Mouse (Mus musculus) ES-Bruce4 (cell line): ENCODE data around the gene Sdr42e1. TPM values are rescaled to one million over a fixed set of nuclear protein-coding genes. Genes with fewer than 3 reads are reported as not detected.

Experiments used
- H3K27ac ChIP-seq: 2 replicates; pipeline ENCODE4 v1.5.1; 2012; ENCODE audit warnings: low read length, inconsistent platforms; ENCODE audit not compliant: insufficient read depth
- H3K27me3 ChIP-seq: 2 replicates; pipeline ENCODE4 v1.6.1; 2012; ENCODE audit warnings: mild to moderate bottlenecking, low read length, inconsistent platforms; ENCODE audit not compliant: control insufficient read depth, poor library complexity, insufficient read depth, severe bottlenecking
- H3K36me3 ChIP-seq: 2 replicates; pipeline ENCODE4 v1.6.1; 2012; ENCODE audit warnings: inconsistent platforms, mild to moderate bottlenecking, low read length, moderate library complexity; ENCODE audit not compliant: control insufficient read depth, poor library complexity, insufficient read depth, severe bottlenecking
- H3K4me1 ChIP-seq: one replicate; pipeline ENCODE4 v1.8.1; 2011; ENCODE audit warnings: low read length; ENCODE audit not compliant: control insufficient read depth, insufficient read depth
- H3K4me3 ChIP-seq: 2 replicates; pipeline ENCODE4 v1.5.1; 2011; ENCODE audit warnings: low read depth, mild to moderate bottlenecking, low read length
- H3K9ac ChIP-seq: 2 replicates; pipeline ENCODE4 v1.6.1; 2012; ENCODE audit warnings: low read depth, mild to moderate bottlenecking, inconsistent platforms; ENCODE audit not compliant: poor library complexity, severe bottlenecking
- H3K9me3 ChIP-seq: replicated peaks from 2 replicates; pipeline ENCODE4 v1.6.1; 2012; ENCODE audit warnings: mild to moderate bottlenecking, low read length, inconsistent platforms; ENCODE audit not compliant: control insufficient read depth, poor library complexity, insufficient read depth, severe bottlenecking
- CTCF ChIP-seq: IDR thresholded peaks from one replicate; pipeline ENCODE4 v1.8.1; 2011; ENCODE audit warnings: low read depth, low read length
- EP300 ChIP-seq: IDR thresholded peaks from 2 replicates; pipeline ENCODE4 v1.6.1; 2011; ENCODE audit warnings: low read depth, low read length; ENCODE audit not compliant: insufficient read depth
- POLR2A ChIP-seq: IDR thresholded peaks from one replicate; pipeline ENCODE4 v1.8.1; 2011; ENCODE audit warnings: low read length; ENCODE audit not compliant: insufficient read depth
- polyA plus RNA-seq: library from polyadenylated mRNA; stranded (reverse); fragments of >200 nt; gene quantifications from 2 replicates; pipeline ENCODE4 v1.2.4, GENCODE M21; 2011; ENCODE audit warnings: low read depth; ENCODE audit not compliant: missing spikeins, insufficient read depth, insufficient read length

The Sdr42e1 gene
- 0.22 and 0.30 TPM in 2 replicates for polyA plus RNA-seq

- H3K4me1 ChIP-seq = no peaks in the 10 kb centered on the region
- TF ChIP-seq POLR2A (no peak), EP300 (no peak), CTCF (no peak)
- no peaks in the 10 kb centered on the region for H3K36me3 ChIP-seq
- H3K9me3 ChIP-seq = 0 out of 2 replicates have a peak, but pooled peaks cover 5% of the 10 kb centered on the region
- no peak within 1 kb of the TSS for H3K9ac ChIP-seq
- H3K27ac ChIP-seq = no peak within 1 kb of the TSS
- H3K4me3 ChIP-seq = peak within 1 kb of the TSS; percentile 37
- H3K27me3 ChIP-seq = no peaks in the 10 kb centered on the region
Observed at GRCm38 (mm10) chr8:117673430-117673830, at the start of gene Sdr42e1. Gene Sdr42e1, minus strand, starts transcription at chr8:117673689.

GRCm38 (mm10) chr8:117718152-117718860 is 44.8 kb upstream of the Sdr42e1 start:
- H3K27ac ChIP-seq = no peak overlapping the region
- no peak overlapping the region for H3K9ac ChIP-seq
- H3K9me3 ChIP-seq = 0 out of 2 replicates have a peak, but pooled peaks cover 6% of the 10 kb centered on the region
- no peaks in the 10 kb centered on the region for H3K36me3 ChIP-seq
- H3K4me3 ChIP-seq = no peak overlapping the region
- TF ChIP-seq EP300 (no peak), CTCF (no peak), POLR2A (no peak)
- no peaks in the 10 kb centered on the region for H3K27me3 ChIP-seq
- H3K4me1 ChIP-seq = no peaks in the 10 kb centered on the region

GRCm38 (mm10) chr8:117715896-117716295 is 42.4 kb upstream of the Sdr42e1 start:
- Histone ChIP-seq H3K9ac (no peak overlapping the region), H3K27ac (no peak overlapping the region), H3K36me3 (no peaks in the 10 kb centered on the region), H3K27me3 (no peaks in the 10 kb centered on the region), H3K4me3 (no peak overlapping the region), H3K4me1 (no peaks in the 10 kb centered on the region), H3K9me3 (0 out of 2 replicates have a peak, but pooled peaks cover 3% of the 10 kb centered on the region)
- no peak for TF ChIP-seq EP300
- TF ChIP-seq CTCF = no peak
- TF ChIP-seq POLR2A = no peak

GRCm38 (mm10) chr8:117714604-117715003 is 41.1 kb upstream of the Sdr42e1 start:
- H3K4me3 ChIP-seq = no peak overlapping the region
- no peak overlapping the region for H3K9ac ChIP-seq
- no peak overlapping the region for H3K27ac ChIP-seq
- no peaks in the 10 kb centered on the region for H3K36me3 ChIP-seq
- 0 out of 2 replicates have a peak, but pooled peaks cover 3% of the 10 kb centered on the region for H3K9me3 ChIP-seq
- no peaks in the 10 kb centered on the region for H3K27me3 ChIP-seq
- no peaks in the 10 kb centered on the region for H3K4me1 ChIP-seq
- TF ChIP-seq POLR2A = no peak

DNA sequence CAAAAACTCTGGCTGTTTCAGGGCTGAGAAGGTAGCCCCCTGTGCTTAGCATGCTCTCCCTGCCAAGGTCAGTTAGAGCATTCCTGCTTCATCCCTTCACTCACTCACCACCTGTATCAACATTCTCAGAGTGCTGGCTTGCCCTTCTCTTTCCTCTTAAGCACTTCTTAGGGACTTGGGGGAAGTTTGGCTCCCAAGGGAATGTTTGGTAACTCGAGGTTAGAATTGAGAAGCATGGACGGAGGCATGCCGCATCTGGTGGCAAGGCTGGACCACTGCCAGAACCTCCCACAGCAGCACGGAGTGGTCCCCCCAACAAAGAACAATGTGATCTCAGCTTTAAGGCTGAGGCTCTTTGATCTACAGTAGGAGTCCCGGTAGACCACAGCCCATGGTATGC is 38.7 kb upstream of the Sdr42e1 start:
- Histone ChIP-seq H3K9me3 (0 out of 2 replicates have a peak, but pooled peaks cover 3% of the 10 kb centered on the region), H3K4me3 (no peak overlapping the region), H3K4me1 (no peaks in the 10 kb centered on the region), H3K36me3 (no peaks in the 10 kb centered on the region), H3K9ac (no peak overlapping the region), H3K27me3 (no peaks in the 10 kb centered on the region), H3K27ac (no peak overlapping the region)
- TF ChIP-seq CTCF (no peak), POLR2A (no peak), EP300 (no peak)

DNA sequence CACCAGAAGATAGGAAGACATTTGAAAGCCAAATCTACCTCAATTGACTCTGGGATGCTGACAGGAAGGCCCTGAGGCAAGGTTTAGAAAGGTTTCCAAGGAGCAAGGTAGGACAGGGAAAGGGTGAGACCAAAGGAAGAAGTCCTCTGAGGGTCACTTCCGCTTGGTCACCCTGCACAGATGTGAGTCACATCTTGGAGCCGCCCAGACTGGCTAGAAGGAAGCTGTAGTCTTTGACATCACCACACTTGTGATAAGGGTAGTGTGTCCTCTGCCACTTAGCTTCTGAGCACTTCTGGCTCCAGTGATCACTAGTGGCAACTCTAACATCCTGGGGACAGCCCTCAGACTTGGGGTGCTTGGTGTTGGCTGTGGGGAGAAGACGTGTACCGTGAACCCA is 32.7 kb upstream of the Sdr42e1 start:
- Histone ChIP-seq H3K27me3 (no peaks in the 10 kb centered on the region), H3K9me3 (no peaks in the 10 kb centered on the region), H3K4me1 (no peaks in the 10 kb centered on the region), H3K36me3 (no peaks in the 10 kb centered on the region), H3K4me3 (no peak overlapping the region), H3K27ac (no peak overlapping the region), H3K9ac (no peak overlapping the region)
- TF ChIP-seq EP300 (no peak), CTCF (no peak), POLR2A (no peak)

DNA sequence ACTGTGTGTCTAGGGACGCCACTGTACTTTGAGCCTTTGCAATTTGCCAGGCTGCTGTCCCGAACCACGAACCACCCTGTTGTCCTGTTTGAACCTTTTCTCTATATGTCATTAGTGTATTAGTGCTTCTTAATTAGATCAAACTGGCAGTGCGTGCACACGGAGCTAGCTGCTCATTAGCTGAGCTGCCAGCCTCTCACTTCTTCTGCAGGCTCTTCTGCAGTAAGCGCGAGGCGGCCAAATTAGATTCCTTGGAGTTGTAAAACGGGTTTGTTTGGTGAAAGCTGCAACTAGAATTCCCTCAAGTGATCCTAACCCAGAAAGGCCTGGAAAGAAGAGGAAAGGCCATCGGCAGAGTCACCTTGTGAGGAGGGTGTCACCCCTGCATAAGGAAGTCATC is 29.2 kb upstream of the Sdr42e1 start:
- Histone ChIP-seq H3K4me3 (no peak overlapping the region), H3K4me1 (no peaks in the 10 kb centered on the region), H3K9me3 (no peaks in the 10 kb centered on the region), H3K9ac (no peak overlapping the region), H3K27ac (no peak overlapping the region), H3K36me3 (no peaks in the 10 kb centered on the region), H3K27me3 (no peaks in the 10 kb centered on the region)
- TF ChIP-seq CTCF = no peak
- TF ChIP-seq EP300 = no peak
- TF ChIP-seq POLR2A = no peak
